Mouse (Mus musculus): ENCODE results near the gene Col4a2. TPM values are rescaled to one million over a fixed set of nuclear protein-coding genes. Genes with fewer than 3 reads are reported as not detected.
A peak's percentile ranks its signal among the peaks of the same experiment; 100 is the strongest.

Col4a2 gene
- total RNA-seq, 2 experiments from 2014 or later = 131 to 150 TPM

- DNase-seq (ENCODE audit: low spot score in 2 of 2) = no peak
Measured at GRCm38 (mm10) chr8:11292611-11293010, 20.0 kb upstream of the Col4a2 start.

DNA sequence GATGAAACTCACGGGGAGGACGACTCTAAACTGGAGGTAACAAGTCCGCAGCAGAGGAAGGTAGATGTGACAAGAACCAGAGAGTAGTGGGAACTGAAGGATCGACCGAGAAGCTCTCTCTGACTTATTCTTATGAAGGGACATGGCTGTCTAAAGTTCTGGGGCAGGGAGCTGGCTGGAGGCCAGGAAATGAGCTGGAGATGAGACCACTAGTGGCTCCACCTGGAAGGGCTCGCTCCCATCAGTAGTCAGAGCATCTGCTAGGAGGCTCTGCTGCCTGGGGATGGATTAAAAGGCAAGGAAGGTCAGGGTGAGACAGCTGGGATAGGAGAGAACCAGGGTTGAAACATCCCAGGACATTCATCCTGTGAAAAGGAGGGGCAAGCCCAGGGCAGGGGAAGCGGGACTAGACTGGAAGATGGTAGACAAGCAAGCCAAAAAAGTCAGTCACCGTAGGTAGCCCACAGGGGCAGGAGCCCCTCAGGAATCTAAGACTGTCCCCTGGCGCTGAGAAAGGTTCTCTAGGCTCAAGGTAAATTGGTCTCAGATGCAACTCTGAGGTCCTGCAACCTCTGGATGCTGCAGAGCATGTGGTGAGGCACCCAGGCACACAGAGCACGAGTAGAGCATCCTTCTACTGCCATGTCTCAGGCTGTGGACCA is 16.2 kb upstream of the Col4a2 start:
- DNase-seq (ENCODE audit: low spot score in 2 of 2) = no peak

GRCm38 (mm10) chr8:11297141-11297838 is 15.3 kb upstream of the Col4a2 start:
- no peak for DNase-seq (ENCODE audit: low spot score in 2 of 2)

- DNase-seq (ENCODE audit: low spot score in 2 of 2) = no peak
Measured at GRCm38 (mm10) chr8:11298531-11299316, 13.9 kb upstream of the Col4a2 start.

DNA sequence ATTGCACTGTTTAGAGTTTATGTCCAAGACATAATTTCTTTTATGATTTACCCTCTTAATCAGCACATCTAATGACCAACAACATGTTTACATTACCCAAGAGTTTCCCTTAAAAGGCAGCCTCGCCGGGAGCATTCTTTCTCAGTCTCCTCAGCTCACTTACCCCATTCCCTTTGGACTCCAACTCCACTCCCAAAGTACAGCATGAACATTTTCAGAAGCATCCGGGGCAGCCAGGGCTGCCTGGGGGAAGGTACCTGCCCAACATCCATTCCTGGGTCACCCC is 13.3 kb upstream of the Col4a2 start:
- no peak for DNase-seq (ENCODE audit: low spot score in 2 of 2)

DNA sequence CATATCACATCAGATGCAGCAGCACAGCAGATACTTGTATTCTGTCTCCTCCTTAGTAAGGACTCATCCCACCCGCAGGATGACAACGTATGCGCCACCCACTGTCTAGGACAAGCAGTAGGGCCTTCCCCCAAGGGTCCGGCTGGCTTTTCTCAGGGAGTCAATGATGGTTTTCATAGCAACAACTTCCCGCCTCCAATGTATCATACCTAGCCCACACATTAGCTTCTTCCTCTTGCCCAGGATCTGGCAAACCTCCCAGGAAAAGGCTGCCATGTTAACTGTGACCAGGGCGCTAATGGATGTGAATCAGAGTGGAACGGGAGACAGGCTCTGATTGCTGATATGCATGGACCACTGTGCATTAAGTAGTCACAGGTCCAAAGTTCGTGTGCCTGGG is 12.2 kb upstream of the Col4a2 start:
- no peak for DNase-seq (ENCODE audit: low spot score in 2 of 2)

GRCm38 (mm10) chr8:11304027-11304601 is 8.5 kb upstream of the Col4a2 start:
- no peak for DNase-seq (ENCODE audit: low spot score in 2 of 2)

- no peak for DNase-seq (ENCODE audit: low spot score in 2 of 2)
Measured at GRCm38 (mm10) chr8:11305539-11305938, 7.1 kb upstream of the Col4a2 start.

DNA sequence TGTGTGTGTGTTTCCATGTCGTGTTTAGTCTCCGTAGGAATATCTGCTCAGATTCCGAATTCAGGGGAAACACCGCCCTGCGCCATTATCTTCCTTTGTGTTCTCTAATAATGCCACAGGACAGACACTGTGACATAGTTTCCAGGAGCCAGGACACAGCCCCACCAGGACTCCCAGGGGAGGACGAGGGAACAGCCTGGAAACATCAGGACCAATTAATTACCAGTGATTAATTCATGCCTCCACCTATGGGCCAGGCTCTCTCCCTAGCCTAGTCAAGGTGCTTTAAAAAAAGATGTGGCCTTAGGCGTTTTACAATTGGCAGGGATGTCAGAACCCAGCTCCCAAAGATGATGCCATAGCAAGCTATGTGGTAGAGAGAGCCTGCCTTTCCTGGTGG is 5.2 kb upstream of the Col4a2 start:
- DNase-seq (ENCODE audit: low spot score in 2 of 2) = no peak

GRCm38 (mm10) chr8:11308570-11308998 is 4.0 kb upstream of the Col4a2 start:
- DNase-seq (ENCODE audit: low spot score in 2 of 2) = no peak

GRCm38 (mm10) chr8:11309226-11309625 is 3.4 kb upstream of the Col4a2 start:
- DNase-seq (ENCODE audit: low spot score in 2 of 2) = no peak

- no peak for DNase-seq (ENCODE audit: low spot score in 2 of 2)
Measured at GRCm38 (mm10) chr8:11310049-11310448, 2.6 kb upstream of the Col4a2 start.

- peak; percentile 53 to 54 for DNase-seq (ENCODE audit: low spot score in 2 of 2)
Measured at GRCm38 (mm10) chr8:11311681-11312348, 790 bp upstream of the Col4a2 start.

GRCm38 (mm10) chr8:11313176-11314111 is 839 bp downstream of the Col4a2 start:
- peak; percentile 47 to 53 for DNase-seq (ENCODE audit: low spot score in 2 of 2)

GRCm38 (mm10) chr8:11314613-11315012 is 2.0 kb downstream of the Col4a2 start:
- no peak for DNase-seq (ENCODE audit: low spot score in 2 of 2)

DNA sequence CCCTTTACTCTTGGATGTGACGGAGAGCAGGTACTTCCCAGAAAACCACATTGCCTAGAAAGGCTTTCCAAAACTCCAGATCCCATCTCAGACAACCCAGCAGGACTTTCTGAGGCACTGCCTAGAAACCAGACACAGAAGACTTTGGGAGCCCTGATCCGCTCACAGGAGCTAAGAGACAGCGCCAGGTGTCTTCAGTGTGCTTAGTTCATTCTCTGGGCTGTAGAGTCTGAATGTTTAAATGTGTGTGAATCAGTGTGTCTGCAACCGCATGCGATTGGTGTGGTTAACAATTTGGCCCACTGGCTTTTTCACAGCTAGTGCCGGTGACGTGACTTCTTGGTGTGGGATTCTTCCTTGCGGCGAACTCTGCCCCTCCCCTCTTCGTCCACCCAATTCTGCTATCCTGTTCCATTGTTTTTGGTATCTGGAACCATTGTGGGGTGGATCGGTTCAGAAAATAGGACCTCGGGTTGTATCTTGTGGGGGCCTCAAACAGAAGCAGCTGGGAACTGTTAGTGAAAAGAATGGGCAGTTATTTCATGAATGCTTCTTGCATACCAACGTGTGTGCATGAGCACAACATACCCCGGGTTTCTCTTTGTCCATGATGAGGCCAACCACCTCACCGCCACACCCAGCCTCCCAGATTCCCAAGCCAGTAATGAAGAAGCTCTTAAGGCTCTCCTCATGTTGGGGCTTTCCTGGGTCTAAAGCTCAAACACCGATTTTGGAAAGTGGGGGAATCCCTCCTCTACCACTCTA is 2.8 kb downstream of the Col4a2 start:
- DNase-seq (ENCODE audit: low spot score in 2 of 2) = no peak

GRCm38 (mm10) chr8:11316118-11316517 is 3.5 kb downstream of the Col4a2 start:
- no peak for DNase-seq (ENCODE audit: low spot score in 2 of 2)

DNA sequence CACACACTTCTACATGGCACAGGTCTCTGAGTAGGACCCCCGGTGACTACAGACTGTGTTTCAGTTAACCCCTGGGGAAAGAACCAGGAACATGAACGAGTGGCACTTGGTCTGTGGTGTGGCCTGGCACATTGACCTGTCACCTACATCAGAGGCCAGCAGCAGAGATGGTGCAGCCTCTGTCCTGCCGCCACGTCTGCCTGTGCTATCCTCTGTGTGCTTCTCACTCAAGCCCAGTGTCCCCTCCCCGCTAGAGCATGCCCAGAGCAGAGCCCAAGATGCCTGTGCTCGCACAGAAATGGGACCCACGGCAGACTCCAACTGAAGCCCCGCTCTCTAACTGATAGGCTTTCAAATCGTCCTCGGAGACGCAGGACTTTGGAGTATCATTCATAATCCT is 6.8 kb downstream of the Col4a2 start:
- no peak for DNase-seq (ENCODE audit: low spot score in 2 of 2)

DNA sequence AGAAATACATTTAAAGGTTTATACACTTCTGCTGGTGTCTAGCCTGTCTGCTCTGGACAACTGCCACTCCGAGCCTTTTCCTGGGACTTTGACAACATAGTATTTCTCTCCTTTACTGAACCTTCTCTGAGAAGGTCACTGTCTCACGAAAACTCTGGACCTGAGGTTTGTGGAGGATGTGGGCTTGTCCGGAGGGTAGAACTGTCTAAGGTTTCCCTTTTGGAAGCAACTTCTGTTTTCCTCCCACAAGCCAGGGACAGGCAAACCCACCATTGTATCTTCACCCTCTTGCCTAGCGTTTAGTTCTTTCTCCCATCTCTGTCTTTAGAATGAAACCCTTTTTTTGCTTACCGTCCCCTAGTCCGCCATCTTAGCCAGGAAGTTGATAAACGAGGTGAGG is 9.2 kb downstream of the Col4a2 start:
- DNase-seq (ENCODE audit: low spot score in 2 of 2) = no peak

Data from adrenal gland, adult 18-20 months (tissue).